Mouse (Mus musculus): ENCODE measurements at regions not wholly inside any gene's neighbourhood (a gene's known extent, or its start where the extent isn't known, plus 50 kb on each side); places are given as distances from the start of the nearest gene placed in this dataset.

DNA sequence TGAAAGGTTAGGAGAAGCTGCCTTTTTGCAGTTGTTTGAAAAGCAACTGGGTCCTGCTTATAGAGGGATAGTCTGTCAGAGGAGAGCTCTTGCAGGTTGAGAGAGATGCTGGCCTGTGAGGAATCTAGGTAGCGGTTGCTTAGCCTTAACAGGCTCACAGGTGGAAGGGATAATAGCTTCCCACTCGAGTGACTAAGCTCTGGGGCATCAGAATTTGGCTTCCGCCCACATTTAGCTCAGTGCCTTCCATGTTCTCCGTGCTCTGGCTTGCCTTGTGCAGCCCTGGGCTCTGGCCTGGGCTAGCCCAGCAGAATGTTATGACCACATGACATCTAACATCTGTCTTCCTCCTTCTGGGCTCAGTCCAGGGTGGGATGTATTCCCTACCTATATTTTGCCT, 817.0 kb upstream of the Car8 start:
- TF ChIP-seq GATA1 (IDR thresholded peaks at IDR 0.05; ENCODE audit: borderline replicate concordance, low read length) (no peak), TAL1 (conservative IDR thresholded peaks at IDR 0.05; ENCODE audit: low read depth, low read length) (no peak), CTCF (IDR thresholded peaks at IDR 0.05; ENCODE audit: low read depth, low read length) (no peak), POLR2AphosphoS5 (IDR thresholded peaks at IDR 0.05; ENCODE audit: insufficient replicate concordance, low read depth, low read length) (no peak), GATA2 (IDR thresholded peaks at IDR 0.05; ENCODE audit: borderline replicate concordance, low read depth, low read length) (no peak)
- no peak for ATAC-seq (ENCODE audit: extremely low read depth, insufficient number of reproducible peaks, low FRiP score, poor library complexity, severe bottlenecking)

DNA sequence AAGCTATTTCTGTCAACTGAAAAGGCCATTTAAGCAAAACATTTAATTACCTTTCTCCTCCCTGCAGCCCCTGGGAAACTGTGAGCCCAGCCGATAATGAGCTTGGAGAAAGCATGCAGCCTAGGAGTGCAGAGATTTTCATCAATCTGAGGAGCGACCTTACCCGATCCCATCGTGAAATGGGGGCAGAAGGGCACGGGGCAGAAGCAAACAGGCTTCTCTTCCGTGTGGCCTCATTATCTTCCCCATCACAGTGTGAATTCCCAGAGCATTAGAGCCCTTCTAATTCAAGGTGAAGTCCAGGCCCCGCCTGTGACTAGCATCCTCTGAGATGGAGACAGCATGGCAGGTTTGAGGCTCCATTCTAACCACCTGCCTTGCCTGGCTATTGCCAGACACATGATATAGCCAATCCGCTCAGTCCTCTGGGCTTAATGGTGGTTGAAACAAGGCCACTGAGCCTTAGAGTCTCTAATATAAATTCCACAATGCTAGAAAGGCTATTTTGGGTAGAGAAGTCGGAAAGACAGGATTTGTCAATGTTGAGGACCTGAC, 816.5 kb upstream of the Car8 start:
- ATAC-seq (ENCODE audit: extremely low read depth, insufficient number of reproducible peaks, low FRiP score, poor library complexity, severe bottlenecking) (no peak), DNase-seq (ENCODE audit: low spot score) (no peak)
- no peak for TF ChIP-seq TAL1 (conservative IDR thresholded peaks at IDR 0.05; ENCODE audit: low read depth, low read length)
- TF ChIP-seq POLR2AphosphoS5 (IDR thresholded peaks at IDR 0.05; ENCODE audit: insufficient replicate concordance, low read depth, low read length): no peak
- no peak for TF ChIP-seq GATA2 (IDR thresholded peaks at IDR 0.05; ENCODE audit: borderline replicate concordance, low read depth, low read length)

More for the DNA sequence above, 817.0 kb upstream of the Car8 start:
- no peak overlapping the region for H3K4me3 ChIP-seq (ENCODE audit: low read depth, low read length)
- H3K4me1 ChIP-seq (ENCODE audit: insufficient read depth, low read depth, low read length): no peaks in the 10 kb centered on the region
- H3K9me3 ChIP-seq (replicated peaks): no peaks in the 10 kb centered on the region
- no peak for DNase-seq (ENCODE audit: low spot score)
- peaks cover 6% of the 10 kb centered on the region; the same call in 1 of the 2 replicates for H3K27me3 ChIP-seq (ENCODE audit: insufficient read depth, low read length)
- H3K36me3 ChIP-seq (replicated peaks): no peaks in the 10 kb centered on the region

DNA sequence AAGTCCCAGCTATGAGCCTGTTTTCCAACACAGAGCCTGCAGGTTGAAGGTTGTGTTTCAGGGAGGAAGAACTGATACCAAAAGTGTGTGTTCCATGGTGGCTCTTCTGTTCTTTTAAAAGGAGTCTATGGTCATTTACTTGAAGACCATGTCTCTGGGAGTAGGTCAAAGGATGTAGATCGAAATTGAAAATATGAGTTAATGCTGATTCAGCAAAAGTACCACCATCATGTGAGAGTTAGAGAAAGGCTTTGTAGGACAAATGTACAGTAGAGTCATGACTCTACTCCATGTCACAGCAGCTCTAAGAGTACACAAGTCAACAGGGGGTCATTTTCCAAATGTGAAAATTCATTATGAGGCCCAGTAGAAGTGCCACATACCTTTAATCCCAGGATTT, 810.0 kb upstream of the Car8 start:
- ATAC-seq (ENCODE audit: extremely low read depth, insufficient number of reproducible peaks, low FRiP score, poor library complexity, severe bottlenecking) (no peak), DNase-seq (ENCODE audit: low spot score) (no peak)
- no peaks in the 10 kb centered on the region for H3K27me3 ChIP-seq (ENCODE audit: insufficient read depth, low read length)
- TF ChIP-seq POLR2AphosphoS5 (IDR thresholded peaks at IDR 0.05; ENCODE audit: insufficient replicate concordance, low read depth, low read length): no peak
- TF ChIP-seq GATA1 (IDR thresholded peaks at IDR 0.05; ENCODE audit: borderline replicate concordance, low read length): no peak
- TF ChIP-seq CTCF (IDR thresholded peaks at IDR 0.05; ENCODE audit: low read depth, low read length): no peak
- TF ChIP-seq TAL1 (conservative IDR thresholded peaks at IDR 0.05; ENCODE audit: low read depth, low read length): no peak
- no peak for TF ChIP-seq GATA2 (IDR thresholded peaks at IDR 0.05; ENCODE audit: borderline replicate concordance, low read depth, low read length)
- no peaks in the 10 kb centered on the region for H3K4me1 ChIP-seq (ENCODE audit: insufficient read depth, low read depth, low read length)
- no peaks in the 10 kb centered on the region for H3K9me3 ChIP-seq (replicated peaks)
- H3K36me3 ChIP-seq (replicated peaks): no peaks in the 10 kb centered on the region
- no peak overlapping the region for H3K4me3 ChIP-seq (ENCODE audit: low read depth, low read length)

More for the DNA sequence above, 816.5 kb upstream of the Car8 start:
- Histone ChIP-seq H3K9me3 (replicated peaks) (no peaks in the 10 kb centered on the region), H3K4me3 (ENCODE audit: low read depth, low read length) (no peak overlapping the region), H3K4me1 (ENCODE audit: insufficient read depth, low read depth, low read length) (no peaks in the 10 kb centered on the region), H3K27me3 (ENCODE audit: insufficient read depth, low read length) (peaks cover 6% of the 10 kb centered on the region; the same call in 1 of the 2 replicates), H3K36me3 (replicated peaks) (no peaks in the 10 kb centered on the region)

DNA sequence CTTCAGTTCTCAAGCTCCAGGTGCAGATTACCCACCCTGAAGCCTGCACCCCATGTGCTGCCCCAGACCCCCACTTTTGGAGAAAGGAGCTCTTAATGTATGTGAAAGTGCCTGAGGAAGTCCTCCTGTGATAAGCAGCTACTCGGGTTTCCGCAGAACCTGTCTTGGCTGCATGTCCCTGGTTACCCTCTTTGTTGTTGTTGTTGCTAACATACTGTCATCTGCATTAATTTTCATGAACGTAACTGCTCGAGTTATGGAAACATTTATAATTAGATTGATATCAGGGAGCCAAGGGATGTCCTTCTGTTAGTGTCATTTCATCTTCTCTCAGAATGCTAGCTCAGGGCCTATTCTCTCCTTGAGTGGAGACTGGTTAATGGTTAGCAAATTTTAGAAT, 808.3 kb upstream of the Car8 start:
- no peak for TF ChIP-seq TAL1 (conservative IDR thresholded peaks at IDR 0.05; ENCODE audit: low read depth, low read length)
- no peak for TF ChIP-seq GATA1 (IDR thresholded peaks at IDR 0.05; ENCODE audit: borderline replicate concordance, low read length)
- ATAC-seq (ENCODE audit: extremely low read depth, insufficient number of reproducible peaks, low FRiP score, poor library complexity, severe bottlenecking) (no peak), DNase-seq (ENCODE audit: low spot score) (no peak)
- no peaks in the 10 kb centered on the region for H3K4me1 ChIP-seq (ENCODE audit: insufficient read depth, low read depth, low read length)
- H3K9me3 ChIP-seq (replicated peaks): no peaks in the 10 kb centered on the region
- no peak overlapping the region for H3K4me3 ChIP-seq (ENCODE audit: low read depth, low read length)
- no peaks in the 10 kb centered on the region for H3K27me3 ChIP-seq (ENCODE audit: insufficient read depth, low read length)
- no peaks in the 10 kb centered on the region for H3K36me3 ChIP-seq (replicated peaks)

DNA sequence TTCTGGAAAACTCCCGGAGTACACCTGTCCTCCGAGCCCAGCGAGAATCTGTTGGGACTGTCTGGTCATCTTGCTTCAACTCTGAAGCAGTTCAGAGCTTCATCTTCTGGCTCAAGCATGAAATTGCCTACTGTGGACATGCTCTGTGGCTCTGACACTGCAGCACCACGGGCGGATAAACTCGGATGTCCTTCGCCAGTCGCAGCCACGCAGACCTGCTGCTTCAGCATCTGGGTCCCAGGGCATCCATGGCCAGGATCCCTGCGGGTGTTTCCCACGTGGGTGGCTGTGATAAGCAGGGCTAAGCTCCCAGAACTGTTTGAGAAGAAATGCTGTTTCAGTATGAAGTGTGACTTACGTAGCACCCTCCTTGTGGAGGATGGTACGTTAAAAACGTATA, 807.6 kb upstream of the Car8 start:
- Histone ChIP-seq H3K27me3 (ENCODE audit: insufficient read depth, low read length) (no peaks in the 10 kb centered on the region), H3K4me3 (ENCODE audit: low read depth, low read length) (no peak overlapping the region), H3K9me3 (replicated peaks) (no peaks in the 10 kb centered on the region), H3K4me1 (ENCODE audit: insufficient read depth, low read depth, low read length) (no peaks in the 10 kb centered on the region), H3K36me3 (replicated peaks) (no peaks in the 10 kb centered on the region)
- TF ChIP-seq TAL1 (conservative IDR thresholded peaks at IDR 0.05; ENCODE audit: low read depth, low read length) (no peak), GATA2 (IDR thresholded peaks at IDR 0.05; ENCODE audit: borderline replicate concordance, low read depth, low read length) (no peak), GATA1 (IDR thresholded peaks at IDR 0.05; ENCODE audit: borderline replicate concordance, low read length) (no peak), POLR2AphosphoS5 (IDR thresholded peaks at IDR 0.05; ENCODE audit: insufficient replicate concordance, low read depth, low read length) (no peak), CTCF (IDR thresholded peaks at IDR 0.05; ENCODE audit: low read depth, low read length) (no peak)
- DNase-seq (ENCODE audit: low spot score): no peak
- ATAC-seq (ENCODE audit: extremely low read depth, insufficient number of reproducible peaks, low FRiP score, poor library complexity, severe bottlenecking): no peak

DNA sequence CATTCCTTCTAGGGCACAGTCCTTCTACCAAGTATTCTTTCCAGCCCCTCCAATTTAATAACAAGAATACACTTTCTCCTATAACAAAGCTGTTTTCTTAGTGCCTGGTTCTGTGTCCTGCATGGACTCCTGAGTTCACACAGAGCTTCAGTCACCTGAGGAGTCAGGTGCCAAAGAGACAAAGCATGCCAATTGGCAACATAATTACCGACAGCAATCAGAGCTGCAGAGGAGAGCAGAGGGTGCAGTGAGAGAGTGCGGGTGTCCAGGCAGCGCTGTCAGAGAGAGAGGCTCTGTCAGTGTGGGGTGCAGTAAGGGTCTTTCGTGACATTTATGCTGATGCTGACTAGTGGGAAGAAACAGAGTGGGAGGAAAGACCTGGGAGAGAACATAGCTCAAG, 807.2 kb upstream of the Car8 start:
- no peak for TF ChIP-seq POLR2AphosphoS5 (IDR thresholded peaks at IDR 0.05; ENCODE audit: insufficient replicate concordance, low read depth, low read length)
- no peak for TF ChIP-seq GATA2 (IDR thresholded peaks at IDR 0.05; ENCODE audit: borderline replicate concordance, low read depth, low read length)
- no peak for TF ChIP-seq GATA1 (IDR thresholded peaks at IDR 0.05; ENCODE audit: borderline replicate concordance, low read length)
- no peak for TF ChIP-seq TAL1 (conservative IDR thresholded peaks at IDR 0.05; ENCODE audit: low read depth, low read length)
- no peak for TF ChIP-seq CTCF (IDR thresholded peaks at IDR 0.05; ENCODE audit: low read depth, low read length)
- no peaks in the 10 kb centered on the region for H3K4me1 ChIP-seq (ENCODE audit: insufficient read depth, low read depth, low read length)
- no peaks in the 10 kb centered on the region for H3K9me3 ChIP-seq (replicated peaks)
- no peak overlapping the region for H3K4me3 ChIP-seq (ENCODE audit: low read depth, low read length)
- no peaks in the 10 kb centered on the region for H3K27me3 ChIP-seq (ENCODE audit: insufficient read depth, low read length)
- DNase-seq (ENCODE audit: low spot score): no peak
- ATAC-seq (ENCODE audit: extremely low read depth, insufficient number of reproducible peaks, low FRiP score, poor library complexity, severe bottlenecking): no peak
- no peaks in the 10 kb centered on the region for H3K36me3 ChIP-seq (replicated peaks)

DNA sequence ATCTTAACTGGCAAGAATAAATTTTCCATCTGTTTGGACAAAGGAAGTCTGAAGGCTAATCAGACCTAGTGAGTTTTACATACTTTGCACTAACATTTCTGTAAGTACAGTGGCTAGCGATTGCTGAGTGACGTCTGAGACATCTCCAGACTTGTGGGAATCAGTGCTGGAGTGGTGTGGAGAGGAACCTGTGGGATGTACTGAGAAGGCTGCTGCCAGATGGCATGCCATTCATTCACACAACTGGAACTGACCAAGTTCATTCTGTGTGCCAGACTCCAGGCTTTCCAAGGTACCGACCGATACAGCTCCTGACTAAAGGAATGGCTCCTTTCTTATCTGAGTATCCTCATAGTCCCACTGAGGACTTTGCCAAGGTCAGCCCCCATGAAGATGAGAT, 797.2 kb upstream of the Car8 start:
- no peaks in the 10 kb centered on the region for H3K4me1 ChIP-seq (ENCODE audit: insufficient read depth, low read depth, low read length)
- TF ChIP-seq GATA1 (IDR thresholded peaks at IDR 0.05; ENCODE audit: borderline replicate concordance, low read length): no peak
- no peak for TF ChIP-seq TAL1 (conservative IDR thresholded peaks at IDR 0.05; ENCODE audit: low read depth, low read length)
- no peak for TF ChIP-seq CTCF (IDR thresholded peaks at IDR 0.05; ENCODE audit: low read depth, low read length)
- no peak for TF ChIP-seq GATA2 (IDR thresholded peaks at IDR 0.05; ENCODE audit: borderline replicate concordance, low read depth, low read length)
- TF ChIP-seq POLR2AphosphoS5 (IDR thresholded peaks at IDR 0.05; ENCODE audit: insufficient replicate concordance, low read depth, low read length): no peak
- DNase-seq (ENCODE audit: low spot score): no peak
- no peaks in the 10 kb centered on the region for H3K27me3 ChIP-seq (ENCODE audit: insufficient read depth, low read length)
- no peak overlapping the region for H3K4me3 ChIP-seq (ENCODE audit: low read depth, low read length)
- no peak for ATAC-seq (ENCODE audit: extremely low read depth, insufficient number of reproducible peaks, low FRiP score, poor library complexity, severe bottlenecking)
- no peaks in the 10 kb centered on the region for H3K36me3 ChIP-seq (replicated peaks)
- no peaks in the 10 kb centered on the region for H3K9me3 ChIP-seq (replicated peaks)
